Mouse (Mus musculus) spleen, adult 12 weeks (tissue): Measurements from ENCODE around the gene Lrrc4b.

Experiments used
- DNase-seq: peaks from one replicate; pipeline ENCODE4 v3.0.0; 2022; ENCODE audit warnings: low spot score

Lrrc4b gene

GRCm38 (mm10) chr7:44485572-44486195, 56.9 kb downstream of the Lrrc4b start:
- no peak for DNase-seq

GRCm38 (mm10) chr7:44486927-44487575, 58.2 kb downstream of the Lrrc4b start:
- no peak for DNase-seq

- DNase-seq, result no peak
Measured at GRCm38 (mm10) chr7:44487936-44488335, 59.1 kb downstream of the Lrrc4b start.

GRCm38 (mm10) chr7:44488545-44488944, 59.7 kb downstream of the Lrrc4b start:
- DNase-seq, result no peak

- no peak for DNase-seq
Measured at GRCm38 (mm10) chr7:44490281-44490680, 61.5 kb downstream of the Lrrc4b start.

GRCm38 (mm10) chr7:44491391-44491790, 62.6 kb downstream of the Lrrc4b start:
- no peak for DNase-seq

- no peak for DNase-seq
Measured at GRCm38 (mm10) chr7:44492166-44492826, 63.5 kb downstream of the Lrrc4b start.

GRCm38 (mm10) chr7:44494681-44495080, 65.9 kb downstream of the Lrrc4b start:
- no peak for DNase-seq

GRCm38 (mm10) chr7:44495086-44495485, 66.3 kb downstream of the Lrrc4b start:
- no peak for DNase-seq

- peak; percentile 98 for DNase-seq
Measured at GRCm38 (mm10) chr7:44495992-44496770, 67.4 kb downstream of the Lrrc4b start, which contains the start of the genes Emc10 and Fam71e1. Gene Emc10 (minus strand): TSS chr7:44496529. Gene Fam71e1 (plus strand): TSS chr7:44496581.

- DNase-seq, result no peak
Measured at GRCm38 (mm10) chr7:44496771-44497109, 67.9 kb downstream of the Lrrc4b start.

- no peak for DNase-seq
Measured at GRCm38 (mm10) chr7:44497361-44498055, 68.7 kb downstream of the Lrrc4b start.

- DNase-seq, result no peak
Measured at GRCm38 (mm10) chr7:44498922-44499321, 70.1 kb downstream of the Lrrc4b start.

GRCm38 (mm10) chr7:44500046-44500445, 71.2 kb downstream of the Lrrc4b start:
- no peak for DNase-seq

GRCm38 (mm10) chr7:44501563-44502115, 72.8 kb downstream of the Lrrc4b start:
- DNase-seq, result peak; percentile 60

GRCm38 (mm10) chr7:44507491-44507890, 78.7 kb downstream of the Lrrc4b start:
- DNase-seq, result no peak
